Mouse (Mus musculus) cerebellum, postnatal 14 days (tissue): ENCODE results near the gene Ear1.
"Not testable (repeated sequence)": the region's sequence is repeated elsewhere in the genome, so short reads cannot be mapped to it uniquely, and the experiment has no call there.

ENCODE experiments used
- DNase-seq, 2 experiments: peaks; one replicate each; pipeline ENCODE4 v3.0.0; 2021; ENCODE audit warnings: mixed read lengths in 2 of 2

Gene Ear1

GRCm38 (mm10) chr14:43875417-43875816 is at the start of gene Ear1:
TSS of gene Ear1 (minus strand) at chr14:43875517.
- not testable (repeated sequence) for DNase-seq

GRCm38 (mm10) chr14:43924688-43925403 is 49.5 kb upstream of the Ear1 start, which contains the start of gene Gm8113:
TSS of gene Gm8113 (plus strand) at chr14:43925390.
- peak; percentile 67 to 68 for DNase-seq

DNA sequence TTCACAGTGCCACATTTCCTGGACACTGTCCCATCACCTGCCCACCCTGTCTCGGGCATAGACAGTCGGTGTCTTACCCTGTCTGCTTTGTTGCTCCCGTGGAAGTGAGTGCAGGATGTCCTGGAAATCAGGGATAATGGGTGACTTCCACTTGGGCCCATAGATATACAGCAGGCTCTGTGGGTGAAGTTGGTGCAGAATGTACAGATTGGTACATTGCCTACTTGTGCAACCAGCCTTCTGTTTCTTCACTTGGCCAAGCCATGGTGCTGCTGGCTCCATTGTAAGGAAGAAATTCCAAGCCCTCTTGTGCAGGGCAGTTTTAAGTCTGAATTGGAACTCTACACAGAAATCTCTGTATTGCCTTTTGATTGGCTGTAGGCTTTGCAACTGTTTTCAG is 48.1 kb upstream of the Ear1 start, which contains the start of gene Ear10:
Gene Ear10 (minus strand): TSS at position 101 of the 400 bp plus-strand sequence.
- DNase-seq, result not testable (repeated sequence)

DNA sequence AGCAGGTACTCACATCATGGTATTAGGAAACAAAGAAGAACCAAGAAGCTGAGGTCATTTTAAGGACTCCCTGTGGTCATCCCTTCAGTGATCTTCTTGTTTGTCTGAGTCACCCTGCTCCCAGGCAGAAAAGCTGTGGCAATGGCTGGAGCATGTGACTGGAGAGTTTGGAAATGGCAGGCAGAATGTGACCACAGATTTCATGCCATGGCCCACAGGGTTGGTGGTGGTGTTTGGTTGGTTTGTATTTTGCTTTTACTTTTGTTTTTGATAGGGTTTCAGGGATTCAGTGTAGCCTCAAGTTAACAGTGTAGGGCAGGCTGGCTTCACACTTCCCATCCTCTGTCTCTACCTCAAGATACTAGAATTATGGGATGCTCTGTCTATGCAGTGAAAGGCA is 42.9 kb upstream of the Ear1 start:
- DNase-seq, result not testable (repeated sequence)

GRCm38 (mm10) chr14:43898577-43898976 is 23.3 kb upstream of the Ear1 start:
- DNase-seq, result not testable (repeated sequence)

- not testable (repeated sequence) for DNase-seq
These were observed 20.0 kb upstream of the Ear1 start for GRCm38 (mm10) chr14:43895357-43895756.

DNA sequence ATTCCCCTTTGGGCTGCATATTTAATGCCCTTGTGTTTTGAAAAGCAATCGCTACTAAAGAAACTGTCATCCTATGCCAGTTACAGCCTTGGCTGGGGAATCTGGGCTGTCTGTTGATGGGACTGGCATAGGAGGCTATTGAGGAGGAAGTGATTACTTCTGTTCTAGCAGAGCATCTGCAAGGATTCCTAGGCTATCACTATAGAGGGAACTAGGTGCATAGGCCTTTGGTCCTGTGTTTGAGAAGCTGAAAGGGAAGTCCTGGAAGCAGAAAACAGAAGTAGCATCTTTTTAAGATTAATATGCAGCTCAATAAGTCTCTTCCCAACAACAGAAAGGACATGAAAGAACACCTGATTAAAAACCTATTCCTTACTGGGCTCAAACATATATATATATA is 16.0 kb upstream of the Ear1 start:
- DNase-seq, result not testable (repeated sequence)

- not testable (repeated sequence) for DNase-seq
These were observed 10.9 kb upstream of the Ear1 start for GRCm38 (mm10) chr14:43886235-43886634.

DNA sequence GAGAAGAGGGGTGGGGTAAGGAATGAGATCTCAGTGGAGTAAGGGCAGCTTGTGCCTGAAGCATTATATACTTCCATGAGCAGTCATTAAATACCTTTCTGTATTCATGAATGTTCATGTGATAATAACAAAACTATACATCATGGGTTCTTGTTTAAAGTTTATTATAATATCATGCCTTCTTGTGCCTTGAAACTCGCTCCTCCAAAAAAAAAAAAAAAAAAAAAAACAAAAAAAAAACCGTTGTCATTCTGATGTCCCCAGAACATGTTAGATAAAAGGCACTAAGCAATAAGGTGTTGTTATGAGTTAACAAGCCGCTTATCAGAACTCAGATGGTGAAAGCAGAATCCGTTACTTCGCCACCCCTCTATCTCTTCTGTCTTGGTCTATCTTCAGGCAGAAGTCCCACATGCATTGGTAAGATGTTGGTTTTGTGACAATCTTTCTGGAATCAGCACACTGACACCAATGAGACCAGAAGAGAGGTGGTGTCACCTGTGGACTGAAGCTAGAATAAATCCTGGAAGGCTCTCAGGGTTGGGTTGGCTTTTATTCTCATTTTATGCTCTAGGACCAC is 4.7 kb upstream of the Ear1 start:
- DNase-seq, result not testable (repeated sequence)

DNA sequence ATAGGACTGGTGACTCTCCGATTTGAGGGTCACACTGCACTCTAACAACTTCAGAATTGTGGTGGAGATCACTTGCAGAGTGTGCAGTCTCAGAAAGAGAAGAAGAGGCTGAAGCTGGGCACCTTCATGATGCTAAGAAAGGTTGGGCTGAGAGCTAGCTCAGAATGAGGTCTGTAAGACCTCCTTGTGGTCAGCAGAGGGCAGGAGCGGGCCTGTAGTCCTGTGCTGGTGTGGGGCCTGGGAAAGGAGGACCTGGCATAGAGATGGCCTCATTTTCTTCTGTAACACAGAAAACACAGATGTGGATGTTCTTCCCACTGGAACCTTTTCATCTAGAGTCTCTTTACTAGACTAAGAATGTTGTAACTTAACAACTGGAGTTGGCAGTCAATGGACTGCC is 2.5 kb upstream of the Ear1 start:
- DNase-seq, result not testable (repeated sequence)

DNA sequence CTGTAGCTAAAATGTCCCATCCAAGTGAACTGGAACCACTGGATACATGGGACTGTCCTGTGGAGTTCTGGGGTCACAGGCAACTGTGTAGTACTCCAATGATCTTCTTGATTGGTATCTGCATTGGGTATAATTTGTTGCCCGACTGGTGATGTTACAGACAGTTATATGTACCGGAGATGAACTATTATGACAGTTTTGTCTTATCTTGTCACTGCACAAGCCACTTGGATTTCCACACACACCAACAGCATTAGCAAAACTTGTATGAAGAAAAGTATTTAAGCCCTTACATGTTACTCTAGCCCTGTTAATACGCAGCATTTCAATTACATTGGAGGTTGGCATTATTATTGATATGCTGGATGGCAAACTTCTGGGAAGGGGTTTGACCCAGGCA is 455 bp downstream of the Ear1 start:
- not testable (repeated sequence) for DNase-seq

DNA sequence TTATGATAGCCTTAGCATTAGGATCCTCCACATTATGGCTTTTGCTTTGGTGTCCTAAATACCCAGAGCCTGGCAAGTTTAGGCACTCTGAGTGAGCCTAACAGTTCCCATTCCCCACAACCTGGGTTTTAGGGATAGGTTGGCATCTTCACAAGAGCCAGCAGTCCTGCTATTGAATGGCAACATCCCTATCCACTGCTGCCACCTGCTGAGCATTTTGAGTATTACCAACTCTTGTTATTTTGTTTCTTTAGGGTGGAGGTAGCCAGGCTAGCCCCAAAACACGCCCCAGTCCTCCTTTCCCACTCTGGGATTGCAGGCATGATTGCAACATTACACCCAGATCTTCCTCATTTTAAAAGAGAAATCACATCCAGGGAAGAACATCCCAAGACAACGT is 14.8 kb downstream of the Ear1 start:
- peak; percentile 7 to 10 for DNase-seq

DNA sequence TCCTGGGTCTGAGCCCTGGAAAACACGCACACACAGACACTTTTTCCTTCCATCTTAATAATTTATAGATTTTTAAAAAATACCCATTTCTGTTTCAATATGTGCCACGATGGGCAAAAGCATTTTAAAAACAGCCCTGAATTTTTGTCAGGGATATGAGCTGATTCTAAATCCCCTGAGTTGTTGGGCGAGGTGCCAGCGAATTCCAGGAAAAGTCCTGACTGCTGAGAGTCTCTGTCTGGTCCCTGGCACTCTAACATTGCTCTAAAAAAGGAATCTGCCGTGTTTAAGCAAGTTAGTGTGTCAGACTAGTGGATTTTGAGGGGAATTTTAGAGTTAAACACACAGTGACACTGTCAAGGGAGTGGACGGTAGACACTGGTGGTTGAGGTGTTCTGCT is 15.9 kb downstream of the Ear1 start:
- DNase-seq, result peak in 1 of 2 experiments; percentile 1

DNA sequence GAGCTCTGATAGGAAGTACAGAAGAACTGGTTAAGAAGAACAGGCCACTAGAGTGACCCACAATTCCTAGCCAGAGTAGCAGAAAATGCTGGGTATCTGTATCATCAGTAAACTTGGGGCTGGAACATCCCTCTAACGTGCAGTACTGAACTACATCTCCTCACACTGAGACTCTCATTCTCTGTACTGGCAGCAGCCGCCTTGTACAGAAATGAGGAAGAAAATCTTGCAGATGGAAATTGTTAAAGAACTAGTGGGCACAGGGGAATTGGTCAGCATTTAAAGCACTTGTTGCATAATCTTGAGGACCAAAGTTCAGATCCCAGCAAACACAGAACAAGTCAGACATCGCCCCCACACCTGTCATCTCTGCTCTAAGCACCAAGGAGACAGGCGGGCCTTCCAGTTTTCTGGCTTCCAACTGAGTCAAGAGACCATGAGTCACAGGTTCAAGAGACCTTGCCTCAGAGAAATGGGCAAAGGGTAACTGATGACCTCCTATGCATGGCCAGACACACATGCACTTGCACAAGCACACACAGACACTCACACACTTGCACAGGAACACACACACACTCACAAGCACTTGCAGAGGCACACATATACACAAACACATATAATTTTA is 31.3 kb downstream of the Ear1 start:
- not testable (repeated sequence) for DNase-seq

- not testable (repeated sequence) for DNase-seq
These were observed 34.3 kb downstream of the Ear1 start for GRCm38 (mm10) chr14:43840976-43841375.

GRCm38 (mm10) chr14:43835366-43835765 is 40.0 kb downstream of the Ear1 start:
- not testable (repeated sequence) for DNase-seq

DNA sequence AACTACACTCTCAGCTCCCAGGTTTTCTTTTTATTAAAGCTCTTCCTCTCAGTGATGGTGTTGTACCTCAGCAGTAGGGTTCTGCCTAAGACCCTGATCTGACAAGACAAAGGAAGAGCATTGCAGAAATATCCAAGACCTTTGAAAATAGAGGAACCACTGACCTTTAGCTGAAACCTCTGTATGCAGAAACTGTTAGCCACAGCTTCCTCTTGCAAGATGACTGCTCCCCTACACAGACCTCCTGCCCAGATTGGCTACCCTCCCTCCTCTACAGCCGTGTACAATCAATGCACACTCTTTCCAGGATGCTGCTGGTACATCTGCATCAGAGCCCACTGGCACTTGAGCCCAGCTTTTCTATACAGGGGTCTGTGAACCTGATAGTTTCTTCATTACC is 44.9 kb downstream of the Ear1 start:
- not testable (repeated sequence) for DNase-seq

DNA sequence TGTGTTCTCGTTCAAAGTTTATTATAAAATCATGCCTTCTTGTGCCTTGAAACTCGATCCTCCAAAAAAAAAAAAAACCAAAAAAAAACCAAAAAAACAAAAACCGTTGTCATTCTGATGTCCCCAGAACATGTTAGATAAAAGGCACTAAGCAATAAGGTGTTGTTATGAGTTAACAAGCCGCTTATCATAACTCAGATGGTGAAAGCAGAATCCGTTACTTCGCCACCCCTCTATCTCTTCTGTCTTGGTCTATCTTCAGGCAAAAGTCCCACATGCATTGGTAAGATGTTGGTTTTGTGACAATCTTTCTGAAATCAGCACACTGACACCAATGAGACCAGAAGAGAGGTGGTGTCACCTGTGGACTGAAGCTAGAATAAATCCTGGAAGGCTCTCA is 51.1 kb downstream of the Ear1 start:
- not testable (repeated sequence) for DNase-seq

GRCm38 (mm10) chr14:43821869-43822268 is 53.4 kb downstream of the Ear1 start:
- not testable (repeated sequence) for DNase-seq

DNA sequence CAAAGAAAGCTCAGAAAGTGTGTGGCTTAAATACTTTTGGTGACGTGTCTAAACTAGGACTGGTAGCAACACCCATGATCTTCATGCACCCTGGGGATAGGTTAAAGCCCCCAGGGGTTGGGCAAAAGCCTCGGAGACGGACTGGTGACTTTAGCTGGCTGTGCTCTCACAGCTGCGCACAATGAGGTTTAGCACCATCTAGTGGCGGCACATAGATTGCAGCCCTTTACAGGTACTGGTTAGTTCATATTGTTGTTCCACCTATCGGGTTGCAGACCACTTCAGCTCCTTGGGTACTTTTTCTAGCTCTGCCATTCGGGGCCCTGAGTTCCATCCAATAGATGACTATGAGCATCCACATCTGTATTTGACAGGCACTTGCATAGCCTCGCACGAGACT is 62.9 kb downstream of the Ear1 start:
- DNase-seq, result peak; percentile 26 to 47

GRCm38 (mm10) chr14:43808142-43808541 is 67.2 kb downstream of the Ear1 start:
- DNase-seq, result not testable (repeated sequence)

- DNase-seq, result not testable (repeated sequence)
These were observed 70.9 kb downstream of the Ear1 start for GRCm38 (mm10) chr14:43804435-43804834.

GRCm38 (mm10) chr14:43796905-43797470 is 78.3 kb downstream of the Ear1 start:
- DNase-seq, result peak in 1 of 2 experiments; percentile 2
